Mouse (Mus musculus): ENCODE measurements at regions not wholly inside any gene's neighbourhood (a gene's known extent, or its start where the extent isn't known, plus 50 kb on each side); places are given as distances from the start of the nearest gene placed in this dataset.

- no peak for ATAC-seq (ENCODE audit: low FRiP score)
- WGBS, result 42% methylated on average over 5 of the region's 5 CpGs
- H3K27ac ChIP-seq (replicated peaks), result no peak overlapping the region
These were observed 146.8 kb upstream of the 9630041A04Rik start for GRCm38 (mm10) chr9:101714805-101715204.

DNA sequence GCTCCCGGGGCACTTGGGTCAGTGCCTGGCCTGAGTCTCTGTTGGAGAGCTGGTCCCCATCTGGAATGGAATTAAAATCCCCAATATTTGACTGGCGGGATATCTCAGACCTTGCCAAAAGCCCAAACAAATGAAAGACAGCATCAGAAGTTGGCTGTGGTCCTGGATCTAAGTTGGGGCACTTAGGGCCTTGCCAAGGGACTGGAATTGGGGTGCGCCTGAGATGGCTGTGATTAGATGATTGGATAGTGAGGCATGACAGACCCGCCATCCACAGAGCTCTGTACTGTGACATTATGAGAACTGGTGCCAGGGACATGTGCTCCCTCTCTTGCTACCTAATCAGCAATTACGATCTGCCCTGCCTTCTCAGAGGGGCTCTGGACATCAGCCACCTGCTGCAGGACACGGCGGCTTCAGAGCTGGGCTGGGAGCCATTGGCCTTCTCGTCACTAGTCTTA lies 151.0 kb upstream of the 9630041A04Rik start:
- Histone ChIP-seq H3K27me3 (replicated peaks) (no peaks in the 10 kb centered on the region), H3K36me3 (no peaks in the 10 kb centered on the region), H3K27ac (replicated peaks) (no peak overlapping the region), H3K4me1 (no peaks in the 10 kb centered on the region), H3K4me2 (no peak overlapping the region), H3K4me3 (replicated peaks) (no peak overlapping the region), H3K9ac (replicated peaks) (no peak overlapping the region), H3K9me3 (replicated peaks) (no peaks in the 10 kb centered on the region)
- no peak for ATAC-seq (ENCODE audit: low FRiP score)
- 78% methylated on average over 8 of the region's 8 CpGs for WGBS

More at GRCm38 (mm10) chr9:101714805-101715204, 146.8 kb upstream of the 9630041A04Rik start:
- H3K4me1 ChIP-seq, result peaks cover 10% of the 10 kb centered on the region
- no peaks in the 10 kb centered on the region for H3K36me3 ChIP-seq
- H3K4me2 ChIP-seq, result no peak overlapping the region
- no peaks in the 10 kb centered on the region for H3K9me3 ChIP-seq (replicated peaks)
- H3K9ac ChIP-seq (replicated peaks), result no peak overlapping the region
- H3K4me3 ChIP-seq (replicated peaks), result no peak overlapping the region
- no peaks in the 10 kb centered on the region for H3K27me3 ChIP-seq (replicated peaks)

GRCm38 (mm10) chr9:101700368-101700767 lies 161.3 kb upstream of the 9630041A04Rik start:
- H3K36me3 ChIP-seq, result no peaks in the 10 kb centered on the region
- no peaks in the 10 kb centered on the region for H3K9me3 ChIP-seq (replicated peaks)
- H3K27ac ChIP-seq (replicated peaks), result no peak overlapping the region
- no peak for ATAC-seq (ENCODE audit: low FRiP score)
- 67% methylated on average over 7 of the region's 7 CpGs for WGBS
- H3K4me3 ChIP-seq (replicated peaks), result no peak overlapping the region
- H3K9ac ChIP-seq (replicated peaks), result no peak overlapping the region
- H3K4me2 ChIP-seq, result no peak overlapping the region
- 0 out of 2 replicates have a peak, but pooled peaks cover 6% of the 10 kb centered on the region for H3K4me1 ChIP-seq
- no peaks in the 10 kb centered on the region for H3K27me3 ChIP-seq (replicated peaks)

DNA sequence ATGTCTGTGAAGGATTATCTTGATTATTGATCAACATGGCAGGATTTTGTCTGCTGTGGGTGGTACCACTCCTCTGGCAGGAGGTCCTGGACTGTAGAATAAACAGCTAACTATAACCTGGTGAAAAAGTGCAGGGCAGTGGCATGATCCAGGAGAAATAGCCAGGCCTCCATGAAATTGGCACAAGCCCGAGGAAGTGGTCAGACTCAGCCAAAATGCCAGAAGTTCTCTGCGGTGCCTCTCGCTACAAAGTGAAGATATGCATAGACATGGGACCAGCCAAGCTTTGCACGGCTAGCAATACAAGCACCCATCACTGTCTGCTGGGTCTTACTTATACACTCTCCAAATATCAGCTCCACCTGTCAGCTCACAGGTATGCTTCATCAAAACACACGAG lies 167.6 kb upstream of the 9630041A04Rik start:
- no peaks in the 10 kb centered on the region for H3K36me3 ChIP-seq
- 0 out of 2 replicates have a peak, but pooled peaks cover 2% of the 10 kb centered on the region for H3K27me3 ChIP-seq (replicated peaks)
- 93% methylated on average over 5 of the region's 5 CpGs for WGBS
- no peak overlapping the region for H3K4me3 ChIP-seq (replicated peaks)
- no peak overlapping the region for H3K4me2 ChIP-seq
- H3K27ac ChIP-seq (replicated peaks), result no peak overlapping the region
- ATAC-seq (ENCODE audit: low FRiP score), result no peak
- peaks cover 20% of the 10 kb centered on the region for H3K4me1 ChIP-seq
- no peaks in the 10 kb centered on the region for H3K9me3 ChIP-seq (replicated peaks)
- no peak overlapping the region for H3K9ac ChIP-seq (replicated peaks)

DNA sequence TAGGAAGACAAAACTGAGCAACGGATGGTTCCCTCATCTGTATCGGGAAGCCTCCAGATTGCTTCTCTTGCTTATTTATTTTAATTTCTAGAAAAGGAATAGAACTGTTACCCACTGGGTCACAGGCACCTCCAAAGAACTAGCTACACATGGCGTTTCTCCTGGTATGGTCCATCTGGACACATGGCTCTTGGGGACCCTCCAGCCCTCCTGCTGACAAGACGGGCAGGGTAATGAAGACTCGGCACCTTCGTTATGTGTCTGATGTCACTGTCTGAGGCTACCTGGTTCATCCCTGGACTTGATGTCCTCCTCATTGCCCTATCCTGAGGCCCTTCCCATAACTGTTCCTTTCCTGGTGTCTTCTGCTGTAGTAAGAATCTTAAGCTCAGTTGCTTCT lies 170.3 kb upstream of the 9630041A04Rik start:
- H3K4me1 ChIP-seq, result peaks cover 18% of the 10 kb centered on the region
- H3K27ac ChIP-seq (replicated peaks), result no peak overlapping the region
- H3K4me2 ChIP-seq, result peak overlapping the region; percentile 57; the same call in 1 of the 2 replicates
- H3K4me3 ChIP-seq (replicated peaks), result no peak overlapping the region
- no peaks in the 10 kb centered on the region for H3K9me3 ChIP-seq (replicated peaks)
- ATAC-seq (ENCODE audit: low FRiP score), result no peak
- no peaks in the 10 kb centered on the region for H3K36me3 ChIP-seq
- no peak overlapping the region for H3K9ac ChIP-seq (replicated peaks)
- WGBS, result 73% methylated on average over 6 of the region's 6 CpGs
- H3K27me3 ChIP-seq (replicated peaks), result 0 out of 2 replicates have a peak, but pooled peaks cover 2% of the 10 kb centered on the region

DNA sequence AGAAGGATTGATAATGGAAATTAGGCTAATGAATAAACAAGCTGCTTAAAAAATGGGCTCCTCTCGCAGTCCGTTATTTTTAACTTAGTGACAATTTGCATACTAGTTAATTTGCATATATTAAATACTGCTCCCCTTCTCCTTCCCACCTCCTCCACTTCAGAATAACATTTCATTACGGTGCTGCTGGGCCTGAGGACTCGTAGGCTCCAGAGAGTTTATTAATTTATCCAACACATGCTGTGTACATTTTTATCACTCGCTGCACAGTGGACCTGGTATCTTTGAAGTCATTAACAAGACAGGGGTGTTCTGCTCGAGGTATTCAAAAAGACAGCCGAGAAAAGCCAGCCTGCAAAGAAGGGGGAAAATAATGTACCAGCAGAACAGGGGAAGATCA lies 170.7 kb upstream of the 9630041A04Rik start:
- Histone ChIP-seq H3K4me2 (peak overlapping the region; percentile 57), H3K9me3 (replicated peaks) (no peaks in the 10 kb centered on the region), H3K27ac (replicated peaks) (no peak overlapping the region), H3K27me3 (replicated peaks) (0 out of 2 replicates have a peak, but pooled peaks cover 2% of the 10 kb centered on the region), H3K9ac (replicated peaks) (no peak overlapping the region), H3K4me1 (peaks cover 18% of the 10 kb centered on the region), H3K36me3 (no peaks in the 10 kb centered on the region), H3K4me3 (replicated peaks) (no peak overlapping the region)
- 0 out of 2 replicates have a peak, but pooled peaks have one; percentile 19 for ATAC-seq (ENCODE audit: low FRiP score)
- WGBS, result 22% methylated on average over 7 of the region's 7 CpGs

DNA sequence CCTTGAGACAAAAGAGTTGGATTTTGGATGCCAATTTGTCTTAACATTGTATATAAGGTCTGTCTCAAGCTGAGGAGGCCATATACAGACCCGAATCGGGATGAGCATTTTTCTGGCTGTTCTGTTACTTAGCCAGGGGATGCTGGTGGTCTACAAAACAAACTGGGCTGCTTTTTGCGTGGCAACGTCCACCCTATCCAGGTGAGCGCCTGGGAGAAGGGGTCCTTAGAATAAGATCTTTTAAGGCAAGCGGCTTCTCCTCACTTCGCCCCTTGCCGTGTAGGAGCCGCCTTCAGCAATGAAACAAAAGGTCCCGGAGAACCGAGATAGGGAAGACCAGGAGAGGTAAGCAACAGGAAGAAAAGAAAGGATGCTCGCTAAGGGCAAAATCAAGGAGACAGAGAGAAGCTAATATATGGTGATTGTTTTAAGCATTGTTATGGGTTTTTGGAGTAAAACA lies 171.2 kb upstream of the 9630041A04Rik start:
- peak; percentile 53; the same call in 1 of the 2 replicates for ATAC-seq (ENCODE audit: low FRiP score)
- 0 out of 2 replicates have a peak, but pooled peaks cover 2% of the 10 kb centered on the region for H3K27me3 ChIP-seq (replicated peaks)
- WGBS, result 14% methylated on average over 12 of the region's 12 CpGs

GRCm38 (mm10) chr9:101689532-101690401 lies 171.9 kb upstream of the 9630041A04Rik start:
- 0 out of 2 replicates have a peak, but pooled peaks cover 2% of the 10 kb centered on the region for H3K27me3 ChIP-seq (replicated peaks)
- 12% methylated on average over 11 of the region's 11 CpGs for WGBS
- peak overlapping the region; percentile 57 for H3K4me2 ChIP-seq
- ATAC-seq (ENCODE audit: low FRiP score), result peak; percentile 90
- no peaks in the 10 kb centered on the region for H3K9me3 ChIP-seq (replicated peaks)
- H3K36me3 ChIP-seq, result no peaks in the 10 kb centered on the region
- peak overlapping the region; percentile 75 for H3K27ac ChIP-seq (replicated peaks)
- peaks cover 18% of the 10 kb centered on the region for H3K4me1 ChIP-seq
- H3K9ac ChIP-seq (replicated peaks), result 0 out of 2 replicates have a peak overlapping the region, but pooled peaks have one; percentile 7
- H3K4me3 ChIP-seq (replicated peaks), result peak overlapping the region; percentile 29

More for the DNA sequence above, 171.2 kb upstream of the 9630041A04Rik start:
- H3K9ac ChIP-seq (replicated peaks), result peak overlapping the region; percentile 46
- H3K4me3 ChIP-seq (replicated peaks), result peak overlapping the region; percentile 29
- peak overlapping the region; percentile 75 for H3K27ac ChIP-seq (replicated peaks)
- no peaks in the 10 kb centered on the region for H3K36me3 ChIP-seq
- H3K9me3 ChIP-seq (replicated peaks), result no peaks in the 10 kb centered on the region
- H3K4me1 ChIP-seq, result peaks cover 18% of the 10 kb centered on the region
- H3K4me2 ChIP-seq, result peak overlapping the region; percentile 57

DNA sequence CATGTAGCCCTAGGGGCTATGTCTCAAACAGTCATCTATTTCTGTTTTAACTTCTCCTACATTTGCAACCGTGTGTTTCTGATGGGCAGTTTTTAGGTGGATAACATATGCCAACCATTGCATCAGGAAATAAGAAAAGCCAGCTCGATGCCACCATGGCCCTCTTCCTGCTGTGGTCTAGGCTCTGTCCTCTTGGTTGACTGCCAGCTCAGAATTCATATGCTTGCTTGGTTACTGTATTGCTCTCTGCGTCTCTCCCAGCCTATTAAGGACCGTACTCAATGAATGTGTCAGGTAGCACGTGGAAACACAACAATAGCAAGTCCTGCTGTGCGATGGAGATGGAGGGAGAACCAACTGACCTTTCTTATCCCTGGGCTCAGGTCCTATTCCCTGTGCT lies 174.4 kb upstream of the 9630041A04Rik start:
- ATAC-seq (ENCODE audit: low FRiP score), result no peak
- peaks cover 18% of the 10 kb centered on the region for H3K4me1 ChIP-seq

DNA sequence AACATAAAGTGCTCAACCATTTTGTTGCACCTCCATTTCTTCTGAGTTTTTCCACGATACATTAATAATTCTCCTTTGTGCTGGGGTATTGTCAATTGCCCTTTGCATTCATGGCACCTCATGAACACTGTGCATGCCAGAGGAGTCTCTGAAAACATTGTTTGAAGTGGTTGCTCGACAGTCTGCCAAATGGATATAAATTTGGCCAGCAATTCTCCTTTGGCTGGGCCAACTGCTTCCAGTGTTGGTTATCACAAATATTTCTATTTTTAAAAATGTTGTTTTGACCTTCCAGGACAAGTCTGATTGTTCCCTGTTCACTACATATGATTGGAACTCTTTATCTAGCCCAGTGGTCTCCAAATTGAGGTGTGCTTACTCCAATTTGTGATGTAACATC lies 184.1 kb upstream of the 9630041A04Rik start:
- ATAC-seq (ENCODE audit: low FRiP score), result no peak
- WGBS, result 82% methylated on average over 2 of the region's 2 CpGs
- H3K36me3 ChIP-seq, result no peaks in the 10 kb centered on the region

More for the DNA sequence above, 174.4 kb upstream of the 9630041A04Rik start:
- H3K27me3 ChIP-seq (replicated peaks), result 0 out of 2 replicates have a peak, but pooled peaks cover 2% of the 10 kb centered on the region
- H3K4me2 ChIP-seq, result no peak overlapping the region
- no peak overlapping the region for H3K27ac ChIP-seq (replicated peaks)
- H3K36me3 ChIP-seq, result no peaks in the 10 kb centered on the region
- H3K9me3 ChIP-seq (replicated peaks), result no peaks in the 10 kb centered on the region
- no peak overlapping the region for H3K9ac ChIP-seq (replicated peaks)
- WGBS, result 69% methylated on average over 6 of the region's 6 CpGs
- no peak overlapping the region for H3K4me3 ChIP-seq (replicated peaks)

GRCm38 (mm10) chr9:101670111-101670510 lies 191.5 kb upstream of the 9630041A04Rik start:
- Histone ChIP-seq H3K9ac (replicated peaks) (no peak overlapping the region), H3K4me3 (replicated peaks) (no peak overlapping the region), H3K4me1 (no peaks in the 10 kb centered on the region), H3K36me3 (no peaks in the 10 kb centered on the region), H3K9me3 (replicated peaks) (peaks cover 7% of the 10 kb centered on the region; the same call in 1 of the 2 replicates), H3K27me3 (replicated peaks) (no peaks in the 10 kb centered on the region), H3K4me2 (no peak overlapping the region), H3K27ac (replicated peaks) (no peak overlapping the region)
- ATAC-seq (ENCODE audit: low FRiP score), result no peak
- 100% methylated on average over 1 of the region's 1 CpGs for WGBS

More for the DNA sequence above, 184.1 kb upstream of the 9630041A04Rik start:
- no peak overlapping the region for H3K27ac ChIP-seq (replicated peaks)
- no peaks in the 10 kb centered on the region for H3K27me3 ChIP-seq (replicated peaks)
- H3K4me1 ChIP-seq, result no peaks in the 10 kb centered on the region
- H3K9ac ChIP-seq (replicated peaks), result no peak overlapping the region
- no peak overlapping the region for H3K4me2 ChIP-seq
- no peaks in the 10 kb centered on the region for H3K9me3 ChIP-seq (replicated peaks)
- H3K4me3 ChIP-seq (replicated peaks), result no peak overlapping the region

Measured in neural tube, embryonic 15.5 days (tissue).